Mouse (Mus musculus) embryonic facial prominence, embryonic 11.5 days (tissue): ENCODE results near the gene Olfr490. TPM values are rescaled to one million over a fixed set of nuclear protein-coding genes. Genes with fewer than 3 reads are reported as not detected.

ENCODE experiments used
- ATAC-seq: fragments of 200-750 bp; cut with Nextera tagmentation; replicated peaks from 2 replicates; pipeline ENCODE4 v1.8.0; 2017; ENCODE audit warnings: low read depth; ENCODE audit not compliant: insufficient number of reproducible peaks, low FRiP score, low TSS enrichment
- DNase-seq: peaks from one replicate; pipeline ENCODE4 v3.0.0-alpha.2; 2015; ENCODE audit warnings: low spot score
- H3K27ac ChIP-seq: fragments of 300-500 bp; sonication (generic); replicated peaks from 2 replicates; pipeline ENCODE4 v1.5.1; 2014; ENCODE audit warnings: mild to moderate bottlenecking, low read depth, low read length, control low read depth
- H3K27me3 ChIP-seq: fragments of 300-500 bp; sonication (generic); 2 replicates; pipeline ENCODE4 v1.6.1; 2014; ENCODE audit warnings: mild to moderate bottlenecking, low read length, moderate library complexity, mixed read lengths; ENCODE audit not compliant: control insufficient read depth, insufficient read depth
- H3K36me3 ChIP-seq: fragments of 300-500 bp; sonication (generic); replicated peaks from 2 replicates; pipeline ENCODE4 v1.6.1; 2014; ENCODE audit warnings: low read depth, mild to moderate bottlenecking, low read length, moderate library complexity, mixed read lengths; ENCODE audit not compliant: control insufficient read depth, insufficient read depth
- H3K4me1 ChIP-seq: fragments of 300-500 bp; sonication (generic); 2 replicates; pipeline ENCODE4 v1.6.1; 2014; ENCODE audit warnings: low read length, mixed read lengths; ENCODE audit not compliant: control insufficient read depth, insufficient read depth
- H3K4me2 ChIP-seq: fragments of 300-500 bp; sonication (generic); 2 replicates; pipeline ENCODE4 v1.6.1; 2014; ENCODE audit warnings: low read depth, mild to moderate bottlenecking, control low read depth, low read length, moderate library complexity
- H3K4me3 ChIP-seq: fragments of 300-500 bp; sonication (generic); 2 replicates; pipeline ENCODE4 v1.5.1; 2014; ENCODE audit warnings: low read depth, low read length, control low read depth
- H3K9ac ChIP-seq: fragments of 300-500 bp; sonication (generic); replicated peaks from 2 replicates; pipeline ENCODE4 v1.6.1; 2014; ENCODE audit warnings: mild to moderate bottlenecking, control low read depth, low read length
- H3K9me3 ChIP-seq: fragments of 300-500 bp; sonication (generic); replicated peaks from 2 replicates; pipeline ENCODE4 v1.6.1; 2016; ENCODE audit warnings: mild to moderate bottlenecking, low read length, inconsistent platforms, mixed read lengths; ENCODE audit not compliant: control insufficient read depth
- WGBS: fragments of 180-500 bp; shearing (Covaris S2); extraction: QIAGEN DNeasy Blood & Tissue Kit; methylation state at CpG from one replicate; pipeline ENCODE4 v1.1.7; 2014; 5-methylcytosine and 5-hydroxymethylcytosine counted together
- polyA plus RNA-seq: library from polyadenylated mRNA; unstranded; fragments of >200 nt; fragmentation: Nextera tagmentation; extraction: Ambion mirVana; gene quantifications from 2 replicates; pipeline ENCODE4 v1.2.1, GENCODE M21; 2014

Olfr490 gene
- not detected in 2 replicates for polyA plus RNA-seq

GRCm38 (mm10) chr7:108288834-108289233 lies at the start of gene Olfr490:
Olfr490 (minus strand) TSS chr7:108288934.
- DNase-seq: no peak
- H3K9ac ChIP-seq: no peak within 1 kb of the TSS
- no peak within 1 kb of the TSS for H3K4me3 ChIP-seq
- H3K27ac ChIP-seq: no peak within 1 kb of the TSS
- H3K9me3 ChIP-seq: no peaks in the 10 kb centered on the region
- no peak for ATAC-seq
- no peaks in the 10 kb centered on the region for H3K27me3 ChIP-seq
- H3K36me3 ChIP-seq: no peaks in the 10 kb centered on the region
- H3K4me1 ChIP-seq: no peaks in the 10 kb centered on the region
- H3K4me2 ChIP-seq: no peak within 1 kb of the TSS

- H3K27ac ChIP-seq: no peak within 1 kb of the TSS
- no peak within 1 kb of the TSS for H3K9ac ChIP-seq
- ATAC-seq (no peak), DNase-seq (no peak)
- no peak within 1 kb of the TSS for H3K4me3 ChIP-seq
- 84% methylated on average over 2 of the region's 2 CpGs for WGBS
- no peaks in the 10 kb centered on the region for H3K27me3 ChIP-seq
- H3K4me2 ChIP-seq: no peak within 1 kb of the TSS
- H3K9me3 ChIP-seq: no peaks in the 10 kb centered on the region
- no peaks in the 10 kb centered on the region for H3K4me1 ChIP-seq
- no peaks in the 10 kb centered on the region for H3K36me3 ChIP-seq
Measured at GRCm38 (mm10) chr7:108323574-108323973, 34.8 kb upstream of the Olfr490 start, which contains the start of gene Olfr492. Olfr492 (minus strand) TSS chr7:108323674.

GRCm38 (mm10) chr7:108313151-108313550 lies 24.4 kb upstream of the Olfr490 start, which contains the start of gene Olfr491:
Olfr491 (plus strand) TSS chr7:108313451.
- ATAC-seq: no peak
- H3K4me3 ChIP-seq: no peak within 1 kb of the TSS
- 68% methylated on average over 1 of the region's 1 CpGs for WGBS
- no peaks in the 10 kb centered on the region for H3K4me1 ChIP-seq
- no peaks in the 10 kb centered on the region for H3K27me3 ChIP-seq
- no peak within 1 kb of the TSS for H3K4me2 ChIP-seq
- H3K9me3 ChIP-seq: no peaks in the 10 kb centered on the region
- H3K36me3 ChIP-seq: no peaks in the 10 kb centered on the region
- no peak within 1 kb of the TSS for H3K9ac ChIP-seq
- no peak within 1 kb of the TSS for H3K27ac ChIP-seq
- DNase-seq: no peak

- no peaks in the 10 kb centered on the region for H3K36me3 ChIP-seq
- DNase-seq (no peak), ATAC-seq (no peak)
- no peak within 1 kb of the TSS for H3K4me3 ChIP-seq
- H3K27ac ChIP-seq: no peak within 1 kb of the TSS
- H3K9me3 ChIP-seq: no peaks in the 10 kb centered on the region
- no peak within 1 kb of the TSS for H3K9ac ChIP-seq
- H3K4me2 ChIP-seq: no peak within 1 kb of the TSS
- H3K27me3 ChIP-seq: no peaks in the 10 kb centered on the region
- no peaks in the 10 kb centered on the region for H3K4me1 ChIP-seq
Measured at GRCm38 (mm10) chr7:108258247-108258646, 30.5 kb downstream of the Olfr490 start, which contains the start of gene Olfr488. Olfr488 (minus strand) TSS chr7:108258347.

Other genes starting within 250 kb of the Olfr490 start
- gene Olfr479, start 238.2 kb downstream of the Olfr490 start, polyA plus RNA-seq: not detected in 2 replicates
- gene Olfr480, start 221.6 kb downstream of the Olfr490 start, polyA plus RNA-seq: not detected in 2 replicates
- gene Olfr481, start 209.1 kb downstream of the Olfr490 start, polyA plus RNA-seq: not detected in 2 replicates
- 0.10 TPM in 1 of 2 replicates, not detected in the other for gene Olfr482, start 191.3 kb downstream of the Olfr490 start, polyA plus RNA-seq
- 0.07 TPM in 1 of 2 replicates, not detected in the other for gene Olfr483, start 188.1 kb downstream of the Olfr490 start, polyA plus RNA-seq
- not detected in 2 replicates for gene Olfr484, start 161.5 kb downstream of the Olfr490 start, polyA plus RNA-seq
- not detected in 2 replicates for gene Olfr485, start 129.1 kb downstream of the Olfr490 start, polyA plus RNA-seq
- gene Olfr486, start 116.2 kb downstream of the Olfr490 start, polyA plus RNA-seq: not detected in 2 replicates
- not detected in 2 replicates for gene Olfr487, start 74.3 kb downstream of the Olfr490 start, polyA plus RNA-seq
- gene Olfr488, start 30.6 kb downstream of the Olfr490 start, polyA plus RNA-seq: not detected in 2 replicates
- gene Olfr491, start 24.5 kb upstream of the Olfr490 start, polyA plus RNA-seq: not detected in 2 replicates
- not detected in 2 replicates for gene Olfr492, start 34.7 kb upstream of the Olfr490 start, polyA plus RNA-seq
- not detected in 2 replicates for gene Olfr493, start 58.0 kb upstream of the Olfr490 start, polyA plus RNA-seq
- not detected in 2 replicates for gene Olfr494, start 76.4 kb upstream of the Olfr490 start, polyA plus RNA-seq
- gene Olfr495, start 104.2 kb upstream of the Olfr490 start, polyA plus RNA-seq: not detected in 2 replicates
- not detected in 2 replicates for gene Olfr497, start 131.5 kb upstream of the Olfr490 start, polyA plus RNA-seq
- not detected in 2 replicates for gene Olfr498, start 176.4 kb upstream of the Olfr490 start, polyA plus RNA-seq
- not detected in 2 replicates for gene Olfr502, start 236.1 kb upstream of the Olfr490 start, polyA plus RNA-seq